Mouse (Mus musculus) lung, embryonic 15.5 days (tissue): ENCODE data around the gene Fam214b. TPM values are rescaled to one million over a fixed set of nuclear protein-coding genes. Genes with fewer than 3 reads are reported as not detected.
A peak's percentile ranks its signal among the peaks of the same experiment; 100 is the strongest.

Experiments used
- ATAC-seq: fragments of 200-750 bp; cut with Nextera tagmentation; 2 replicates; pipeline ENCODE4 v1.8.0; 2017; ENCODE audit warnings: moderate number of reproducible peaks, borderline replicate concordance; ENCODE audit not compliant: low FRiP score, low TSS enrichment; ENCODE audit errors: extremely low read depth
- H3K27ac ChIP-seq: fragments of 300-500 bp; sonication (generic); 2 replicates; pipeline ENCODE4 v1.5.1; 2015; ENCODE audit warnings: moderate library complexity, mild to moderate bottlenecking, inconsistent platforms
- H3K27me3 ChIP-seq: fragments of 300-500 bp; sonication (generic); 2 replicates; pipeline ENCODE4 v1.6.1; 2015; ENCODE audit warnings: inconsistent platforms
- H3K36me3 ChIP-seq: fragments of 300-500 bp; sonication (generic); 2 replicates; pipeline ENCODE4 v1.6.1; 2015; ENCODE audit warnings: inconsistent platforms
- H3K4me1 ChIP-seq: fragments of 300-500 bp; sonication (generic); 2 replicates; pipeline ENCODE4 v1.6.1; 2015; ENCODE audit warnings: inconsistent platforms
- H3K4me2 ChIP-seq: fragments of 300-500 bp; sonication (generic); 2 replicates; pipeline ENCODE4 v1.6.1; 2015; ENCODE audit warnings: inconsistent platforms, mild to moderate bottlenecking, moderate library complexity
- H3K4me3 ChIP-seq: fragments of 300-500 bp; sonication (generic); 2 replicates; pipeline ENCODE4 v1.5.1; 2015; ENCODE audit warnings: mild to moderate bottlenecking, inconsistent platforms
- H3K9ac ChIP-seq: fragments of 300-500 bp; sonication (generic); 2 replicates; pipeline ENCODE4 v1.6.1; 2015; ENCODE audit warnings: inconsistent platforms
- H3K9me3 ChIP-seq: fragments of 300-500 bp; sonication (generic); 2 replicates; pipeline ENCODE4 v1.6.1; 2016; ENCODE audit warnings: inconsistent platforms
- WGBS: fragments of 180-500 bp; shearing (Covaris S2); methylation state at CpG from one replicate; pipeline ENCODE4 v1.1.7; 2015; 5-methylcytosine and 5-hydroxymethylcytosine counted together
- polyA plus RNA-seq: library from polyadenylated mRNA; unstranded; fragments of >200 nt; fragmentation: Nextera tagmentation; extraction: Ambion mirVana; gene quantifications from 2 replicates; pipeline ENCODE4 v1.2.1, GENCODE M21; 2015

Gene Fam214b
- polyA plus RNA-seq, 1 experiment from 2014 or later = 11.2 TPM

DNA sequence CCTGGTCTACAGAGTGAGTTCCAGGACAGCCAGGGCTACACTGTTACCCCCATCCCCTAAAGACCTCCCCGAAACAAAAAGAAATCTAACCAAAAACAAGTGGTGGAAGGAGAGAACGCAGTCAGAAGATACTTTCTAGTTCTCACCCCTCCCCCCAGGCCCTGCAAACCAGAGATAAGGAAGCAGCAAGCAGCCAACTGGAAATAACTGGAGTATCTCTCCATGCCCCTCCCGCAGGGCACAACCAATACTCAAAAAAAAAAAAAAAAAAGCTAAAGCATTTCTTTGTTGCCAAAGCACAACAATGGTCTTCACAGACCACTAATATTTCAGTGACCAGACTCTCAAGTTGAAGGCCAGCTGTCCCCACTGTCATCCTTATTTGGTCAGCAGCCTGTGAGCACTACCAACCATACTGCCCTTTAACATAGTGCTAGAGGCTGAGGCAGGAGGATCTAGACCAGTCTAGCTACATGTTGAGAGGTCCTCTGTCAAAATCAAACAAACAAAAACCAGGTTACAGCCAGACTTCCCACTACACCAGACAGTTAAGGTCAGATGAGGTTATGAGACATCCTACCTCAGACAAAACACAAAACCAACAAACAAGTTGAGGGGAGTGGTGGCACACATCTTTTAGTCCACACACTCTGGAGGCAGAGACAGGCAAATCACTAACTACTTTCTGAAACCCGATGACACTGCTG lies 8.0 kb downstream of the Fam214b start:
- H3K27ac ChIP-seq = no peak overlapping the region
- peaks cover 18% of the 10 kb centered on the region for H3K4me1 ChIP-seq
- H3K36me3 ChIP-seq = peaks cover 20% of the 10 kb centered on the region
- no peak overlapping the region for H3K9ac ChIP-seq
- H3K4me2 ChIP-seq = no peak overlapping the region
- WGBS = 57% methylated on average over 4 of the region's 4 CpGs
- H3K4me3 ChIP-seq = no peak overlapping the region
- no peaks in the 10 kb centered on the region for H3K27me3 ChIP-seq
- no peak for ATAC-seq
- no peaks in the 10 kb centered on the region for H3K9me3 ChIP-seq

DNA sequence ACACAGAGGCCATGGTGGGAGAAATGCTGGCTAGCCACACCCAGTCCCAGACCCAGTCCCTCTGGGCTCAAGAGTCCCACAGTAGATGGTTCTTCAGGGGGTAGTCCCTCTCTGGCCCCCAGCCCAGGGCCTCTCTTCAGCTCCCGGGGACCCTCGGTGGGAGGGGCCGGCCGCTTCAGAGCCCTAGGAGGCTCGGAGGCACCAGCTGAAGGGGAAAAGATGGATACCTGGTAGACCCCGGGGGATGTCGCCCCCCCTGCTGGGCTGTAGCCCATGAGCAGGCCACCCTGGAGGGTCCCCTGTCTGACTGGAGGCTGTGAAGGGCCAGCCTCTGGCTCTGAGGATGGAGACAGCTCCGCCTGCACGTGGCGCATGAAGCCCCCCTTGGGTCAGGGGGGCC lies 9.7 kb downstream of the Fam214b start:
- no peaks in the 10 kb centered on the region for H3K9me3 ChIP-seq
- peaks cover 20% of the 10 kb centered on the region for H3K36me3 ChIP-seq
- H3K4me3 ChIP-seq = no peak overlapping the region
- no peak overlapping the region for H3K27ac ChIP-seq
- no peak overlapping the region for H3K4me2 ChIP-seq
- no peaks in the 10 kb centered on the region for H3K27me3 ChIP-seq
- no peak overlapping the region for H3K9ac ChIP-seq
- H3K4me1 ChIP-seq = peaks cover 26% of the 10 kb centered on the region
- no peak for ATAC-seq
- 84% methylated on average over 10 of the region's 10 CpGs for WGBS

DNA sequence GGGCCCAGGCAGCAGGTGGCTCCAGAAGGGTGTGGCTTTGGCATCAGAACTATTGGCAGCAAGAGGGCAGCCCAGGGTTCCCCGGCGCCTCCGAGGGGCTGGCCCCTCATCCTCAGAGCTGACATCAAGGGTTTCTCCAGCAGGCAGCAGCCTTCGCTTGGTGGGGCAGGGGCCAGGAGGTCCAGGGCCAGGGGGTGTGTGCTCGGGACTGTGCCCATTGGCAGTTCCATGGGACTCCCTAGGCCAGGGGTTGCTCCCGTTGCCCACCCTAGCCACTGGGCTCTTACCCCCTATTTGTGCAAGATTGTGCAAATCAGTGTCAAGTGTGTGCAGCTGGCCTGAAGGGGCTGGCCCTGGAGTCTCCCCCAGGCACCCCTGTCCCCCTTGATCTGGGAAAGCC lies 10.2 kb downstream of the Fam214b start:
- Histone ChIP-seq H3K9ac (no peak overlapping the region), H3K9me3 (no peaks in the 10 kb centered on the region), H3K27ac (no peak overlapping the region), H3K27me3 (no peaks in the 10 kb centered on the region), H3K36me3 (peaks cover 20% of the 10 kb centered on the region), H3K4me1 (peaks cover 26% of the 10 kb centered on the region), H3K4me2 (no peak overlapping the region), H3K4me3 (no peak overlapping the region)
- no peak for ATAC-seq
- 86% methylated on average over 6 of the region's 6 CpGs for WGBS

DNA sequence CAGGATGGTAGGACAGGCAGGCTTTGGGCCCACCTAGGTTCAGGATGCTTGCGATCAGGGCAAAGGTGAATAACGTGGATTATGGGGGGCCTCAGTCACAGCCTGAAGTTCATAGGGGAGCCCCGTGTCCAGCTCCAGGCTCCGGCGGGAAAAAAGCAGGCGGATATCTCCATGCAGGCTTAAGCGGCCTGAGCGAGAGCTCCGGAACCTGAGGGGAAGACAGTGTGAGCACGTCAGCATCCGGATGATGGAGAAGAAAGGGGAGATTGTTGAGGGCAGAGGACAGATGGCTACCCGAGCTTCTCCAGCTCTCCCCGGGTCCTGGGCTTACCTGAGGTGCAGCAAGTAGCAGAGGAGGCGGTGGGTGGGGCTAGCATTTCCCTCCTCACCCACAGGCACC lies 12.5 kb downstream of the Fam214b start:
- H3K4me3 ChIP-seq = no peak overlapping the region
- H3K4me2 ChIP-seq = no peak overlapping the region
- no peaks in the 10 kb centered on the region for H3K27me3 ChIP-seq
- H3K4me1 ChIP-seq = peaks cover 19% of the 10 kb centered on the region
- ATAC-seq = no peak
- no peaks in the 10 kb centered on the region for H3K9me3 ChIP-seq
- peaks cover 35% of the 10 kb centered on the region for H3K36me3 ChIP-seq
- H3K27ac ChIP-seq = no peak overlapping the region
- no peak overlapping the region for H3K9ac ChIP-seq
- 78% methylated on average over 14 of the region's 14 CpGs for WGBS

DNA sequence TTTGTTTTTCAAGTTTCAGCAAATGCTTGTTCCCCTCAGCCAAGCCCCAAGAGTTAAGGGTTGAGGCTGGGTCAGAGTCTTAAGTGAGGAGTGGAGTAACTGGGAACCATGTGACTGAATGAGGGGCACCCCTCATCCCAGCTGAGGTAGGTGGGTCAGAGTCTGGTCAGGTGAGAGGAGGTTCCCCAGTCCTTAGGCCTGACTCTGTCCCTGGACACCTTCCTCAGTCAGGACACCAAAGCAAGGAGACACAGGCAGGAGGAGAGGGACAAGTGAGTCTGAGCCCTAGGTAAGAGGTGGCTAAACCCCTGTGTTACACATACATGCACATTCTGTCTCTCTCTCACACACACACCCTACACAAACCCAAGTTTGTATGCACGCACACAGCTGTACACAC lies 13.5 kb downstream of the Fam214b start:
- no peaks in the 10 kb centered on the region for H3K9me3 ChIP-seq
- H3K4me3 ChIP-seq = no peak overlapping the region
- no peak overlapping the region for H3K27ac ChIP-seq
- ATAC-seq = no peak
- no peaks in the 10 kb centered on the region for H3K27me3 ChIP-seq
- WGBS = 82% methylated on average over 1 of the region's 1 CpGs
- peaks cover 45% of the 10 kb centered on the region for H3K36me3 ChIP-seq
- H3K4me2 ChIP-seq = no peak overlapping the region
- no peak overlapping the region for H3K9ac ChIP-seq
- H3K4me1 ChIP-seq = peaks cover 19% of the 10 kb centered on the region

DNA sequence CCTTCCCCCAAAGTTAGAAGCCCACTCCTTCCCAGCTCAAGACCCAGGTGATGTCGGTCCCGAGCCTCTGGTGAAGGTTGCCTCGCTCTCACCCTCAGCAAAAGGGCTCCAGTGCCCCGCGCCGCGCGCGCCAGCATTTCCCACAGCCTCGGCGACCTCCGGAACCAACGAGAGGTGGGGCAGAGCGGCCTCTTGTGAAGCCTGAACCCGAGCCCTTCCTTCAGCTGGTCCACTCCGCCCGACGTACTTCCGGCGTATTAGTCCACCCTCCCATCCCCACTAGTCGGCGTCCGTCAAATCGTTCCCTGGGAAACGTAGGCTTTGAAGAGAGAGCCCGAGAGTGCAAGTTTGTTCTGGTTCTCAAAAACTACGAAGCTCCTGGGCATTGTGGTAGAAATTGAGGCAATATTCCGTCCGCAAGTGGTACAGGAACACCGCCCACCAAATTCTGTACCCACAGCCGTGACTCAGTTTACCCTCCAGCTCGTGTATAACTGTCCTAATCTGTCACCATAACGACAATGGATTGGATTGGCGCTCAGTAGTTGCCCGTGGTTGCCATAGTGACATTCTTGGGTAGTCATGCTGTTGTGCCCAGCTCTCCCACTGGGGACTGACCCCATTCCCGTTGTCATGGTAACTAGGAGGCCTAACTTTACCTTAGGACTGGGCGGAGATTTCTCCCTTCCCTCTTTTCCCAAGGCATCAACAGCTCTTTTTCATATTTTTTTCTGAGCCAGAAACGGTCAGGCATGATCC lies 14.6 kb downstream of the Fam214b start, which contains the start of gene Stoml2:
Stoml2 (minus strand) TSS at position 474 of the 759 bp plus-strand sequence.
- H3K9me3 ChIP-seq = no peaks in the 10 kb centered on the region
- ATAC-seq = peak; percentile 95
- peak within 1 kb of the TSS; percentile 85 for H3K27ac ChIP-seq
- peak within 1 kb of the TSS; percentile 73 for H3K4me3 ChIP-seq
- under 1% methylated on average over 38 of the region's 38 CpGs for WGBS
- peaks cover 50% of the 10 kb centered on the region for H3K36me3 ChIP-seq
- H3K9ac ChIP-seq = peak within 1 kb of the TSS; percentile 89
- H3K4me2 ChIP-seq = peak within 1 kb of the TSS; percentile 72
- no peaks in the 10 kb centered on the region for H3K27me3 ChIP-seq
- H3K4me1 ChIP-seq = peaks cover 19% of the 10 kb centered on the region

DNA sequence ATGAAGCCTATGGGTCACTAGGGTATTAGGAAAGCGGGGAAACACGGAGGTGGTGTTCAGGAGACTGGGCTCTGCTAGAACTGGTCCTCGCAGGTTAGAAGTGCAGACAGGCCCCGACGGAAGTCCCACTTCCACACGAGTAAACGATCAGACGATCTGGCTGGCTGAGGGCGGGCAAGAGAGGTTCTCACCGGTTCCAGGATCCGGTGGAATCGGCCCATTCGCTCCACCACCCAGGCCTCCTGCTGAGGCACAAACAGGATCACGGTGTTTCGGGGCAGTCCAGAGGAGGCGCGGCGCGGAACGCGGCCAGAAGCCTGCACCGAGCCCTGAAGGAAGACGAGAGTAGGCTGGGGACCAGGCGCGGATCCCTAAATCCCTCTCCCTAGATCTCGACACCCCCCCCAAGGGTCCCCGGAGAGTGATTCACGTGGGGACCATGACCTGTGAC lies 15.2 kb downstream of the Fam214b start:
- H3K4me3 ChIP-seq = peak overlapping the region; percentile 73

DNA sequence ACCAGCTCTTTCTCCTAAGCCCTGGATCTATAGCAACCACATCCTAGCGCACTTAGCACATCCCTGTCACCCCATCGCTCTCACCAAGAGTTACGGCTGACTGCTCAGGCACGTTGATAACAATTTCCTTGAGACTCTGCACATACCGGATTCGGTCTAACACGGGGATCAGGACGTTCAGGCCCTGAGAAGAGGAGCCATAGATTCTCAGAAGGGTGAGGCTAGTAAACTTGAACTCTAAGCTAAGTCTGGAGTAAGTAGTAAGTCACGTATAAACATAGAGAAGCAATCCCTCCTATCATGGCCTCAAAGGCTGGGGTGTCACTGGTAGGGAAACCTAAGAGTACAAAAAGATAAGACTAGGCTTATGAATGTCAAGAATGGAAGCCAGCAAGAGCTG lies 15.7 kb downstream of the Fam214b start:
- Histone ChIP-seq H3K4me3 (peak overlapping the region; percentile 73), H3K9ac (peak overlapping the region; percentile 89), H3K27me3 (no peaks in the 10 kb centered on the region), H3K4me1 (peaks cover 19% of the 10 kb centered on the region), H3K36me3 (peaks cover 43% of the 10 kb centered on the region), H3K9me3 (no peaks in the 10 kb centered on the region), H3K27ac (peak overlapping the region; percentile 85; the same call in 1 of the 2 replicates), H3K4me2 (peak overlapping the region; percentile 72)
- 60% methylated on average over 9 of the region's 9 CpGs for WGBS
- no peak for ATAC-seq

More for the DNA sequence above, 15.2 kb downstream of the Fam214b start:
- Histone ChIP-seq H3K9ac (peak overlapping the region; percentile 89), H3K4me2 (peak overlapping the region; percentile 72), H3K9me3 (no peaks in the 10 kb centered on the region), H3K4me1 (peaks cover 19% of the 10 kb centered on the region), H3K27ac (peak overlapping the region; percentile 85), H3K36me3 (peaks cover 44% of the 10 kb centered on the region), H3K27me3 (no peaks in the 10 kb centered on the region)
- ATAC-seq = peak; percentile 43; the same call in 1 of the 2 replicates
- WGBS = under 1% methylated on average over 28 of the region's 28 CpGs

DNA sequence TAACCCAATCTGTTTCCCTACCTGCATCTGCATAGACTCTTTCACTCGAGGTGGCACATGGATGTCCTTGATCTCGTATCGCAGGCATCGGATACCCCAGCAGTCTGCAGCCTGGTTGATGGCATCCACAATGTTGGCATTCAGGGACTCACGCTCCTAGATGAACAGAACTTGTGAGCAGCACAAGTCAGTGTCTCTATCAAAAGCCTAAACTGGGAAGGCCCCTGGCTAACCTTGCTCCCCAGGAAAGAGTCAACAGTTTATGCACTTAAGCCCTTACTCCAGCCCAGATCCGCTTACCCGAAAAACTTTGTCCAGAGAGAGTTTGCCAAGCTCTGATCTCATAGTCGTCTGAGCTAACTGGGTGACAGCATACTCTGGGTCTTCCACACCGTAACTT lies 16.3 kb downstream of the Fam214b start:
- no peak overlapping the region for H3K9ac ChIP-seq
- 0 out of 2 replicates have a peak overlapping the region, but pooled peaks have one; percentile 73 for H3K4me3 ChIP-seq
- no peak for ATAC-seq
- no peak overlapping the region for H3K27ac ChIP-seq
- peak overlapping the region; percentile 72 for H3K4me2 ChIP-seq
- WGBS = 91% methylated on average over 9 of the region's 9 CpGs
- no peaks in the 10 kb centered on the region for H3K27me3 ChIP-seq
- H3K9me3 ChIP-seq = no peaks in the 10 kb centered on the region
- H3K4me1 ChIP-seq = peaks cover 22% of the 10 kb centered on the region
- peaks cover 41% of the 10 kb centered on the region for H3K36me3 ChIP-seq

DNA sequence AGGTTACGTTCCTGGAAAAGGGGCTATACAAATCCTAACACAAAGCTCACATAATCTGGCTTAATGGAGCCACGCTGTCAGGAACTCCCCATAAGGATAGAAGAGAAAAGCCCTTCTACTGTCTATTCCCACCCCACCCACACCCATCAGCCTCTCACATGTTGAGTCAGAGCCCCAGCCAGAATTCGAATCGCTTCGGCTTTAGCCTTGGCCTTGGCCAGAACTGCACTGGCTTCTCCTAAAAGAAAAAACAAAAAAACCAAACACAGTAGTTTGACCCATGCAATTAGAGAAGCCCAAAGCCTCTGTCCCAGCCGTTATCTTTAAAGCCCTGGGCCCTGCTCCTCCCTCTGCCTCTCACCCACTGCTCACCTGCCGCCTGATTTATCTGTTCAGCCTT lies 16.9 kb downstream of the Fam214b start:
- no peak for ATAC-seq
- WGBS = 93% methylated on average over 7 of the region's 7 CpGs
- Histone ChIP-seq H3K9me3 (no peaks in the 10 kb centered on the region), H3K36me3 (peaks cover 39% of the 10 kb centered on the region), H3K27me3 (no peaks in the 10 kb centered on the region), H3K4me1 (peaks cover 27% of the 10 kb centered on the region), H3K4me2 (no peak overlapping the region), H3K27ac (no peak overlapping the region), H3K9ac (no peak overlapping the region), H3K4me3 (no peak overlapping the region)

DNA sequence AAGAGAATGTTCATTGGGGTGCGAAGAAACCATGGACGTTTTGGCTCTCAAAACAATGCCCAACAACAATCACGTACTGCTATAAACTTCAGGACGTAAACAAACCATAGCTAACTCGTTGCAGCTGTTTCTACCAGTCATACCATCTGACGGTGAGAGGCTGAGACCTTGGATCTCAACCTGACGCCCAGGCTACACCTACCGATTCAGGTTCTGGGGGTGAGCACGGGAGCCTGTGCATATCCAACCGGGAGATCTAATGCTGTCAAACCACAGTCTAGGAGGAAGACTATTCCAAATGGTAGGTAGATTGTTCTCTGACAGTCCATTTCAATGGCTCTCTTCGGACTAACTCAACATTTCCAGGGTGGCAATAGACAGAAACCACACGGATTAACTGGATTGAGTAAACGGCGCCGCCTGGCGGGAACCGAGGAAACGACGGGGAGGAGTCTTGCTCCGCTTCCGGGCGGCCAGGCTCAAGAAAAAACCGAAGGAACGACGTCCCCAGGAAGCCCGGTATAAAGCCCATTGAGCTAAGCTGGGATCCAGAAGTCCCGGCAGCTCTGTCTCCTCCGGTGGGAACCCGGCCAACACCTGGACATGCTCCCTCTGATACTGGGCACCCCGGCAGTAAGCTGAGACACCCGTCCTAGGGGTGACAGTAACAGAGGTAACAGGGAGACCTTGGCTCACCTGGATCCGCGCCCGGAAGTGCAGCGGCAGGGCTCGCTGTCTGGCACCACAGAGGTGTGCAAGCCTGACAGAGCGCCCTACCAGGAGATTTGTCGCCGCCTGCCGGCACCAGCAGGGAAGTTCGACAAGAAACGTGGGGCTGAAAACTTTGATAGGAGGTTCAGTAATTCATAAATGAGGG lies 20.7 kb downstream of the Fam214b start, which contains the start of gene Pigo:
Pigo (minus strand) TSS at position 736 of the 877 bp plus-strand sequence.
- Histone ChIP-seq H3K36me3 (peaks cover 59% of the 10 kb centered on the region), H3K4me2 (peak within 1 kb of the TSS; percentile 75), H3K9ac (peak within 1 kb of the TSS; percentile 49), H3K27me3 (no peaks in the 10 kb centered on the region), H3K4me1 (peaks cover 15% of the 10 kb centered on the region), H3K4me3 (peak within 1 kb of the TSS; percentile 62), H3K27ac (peak within 1 kb of the TSS; percentile 92), H3K9me3 (no peaks in the 10 kb centered on the region)
- WGBS = 5% methylated on average over 42 of the region's 42 CpGs
- ATAC-seq = peak; percentile 91
